Mouse (Mus musculus) olfactory bulb, adult 2 months (tissue): ENCODE data around the gene Sgms1. TPM values are rescaled to one million over a fixed set of nuclear protein-coding genes. Genes with fewer than 3 reads are reported as not detected.

ENCODE experiments used
- H3K27ac ChIP-seq: fragments of 200-500 bp; 2 replicates; pipeline ENCODE4 v1.5.1; 2012; ENCODE audit warnings: low read depth, low read length; ENCODE audit not compliant: insufficient read depth
- H3K4me1 ChIP-seq: fragments of 200-500 bp; 2 replicates; pipeline ENCODE4 v1.6.1; 2012; ENCODE audit warnings: low read length; ENCODE audit not compliant: control insufficient read depth, insufficient read depth
- H3K4me3 ChIP-seq: fragments of 200-500 bp; 2 replicates; pipeline ENCODE4 v1.5.1; 2012; ENCODE audit warnings: mild to moderate bottlenecking, low read depth, low read length, moderate library complexity; ENCODE audit not compliant: insufficient read depth
- CTCF ChIP-seq: fragments of 200-500 bp; IDR thresholded peaks from 2 replicates; pipeline ENCODE4 v1.5.1; 2012; ENCODE audit warnings: low read depth, mild to moderate bottlenecking, low read length, moderate library complexity; ENCODE audit not compliant: insufficient read depth
- POLR2A ChIP-seq: fragments of 200-500 bp; IDR thresholded peaks from 2 replicates; pipeline ENCODE4 v1.6.1; 2012; ENCODE audit warnings: mild to moderate bottlenecking, low read depth, low read length, moderate library complexity; ENCODE audit not compliant: insufficient read depth
- WGBS: fragments of 180-500 bp; shearing (Covaris S2); methylation state at CpG from one replicate; pipeline ENCODE4 v1.1.7; 2018; 5-methylcytosine and 5-hydroxymethylcytosine counted together
- polyA plus RNA-seq: library from polyadenylated mRNA; stranded (reverse); fragments of >200 nt; gene quantifications from 2 replicates; pipeline ENCODE4 v1.2.4, GENCODE M21; 2012; ENCODE audit warnings: low replicate concordance; ENCODE audit not compliant: missing spikeins, insufficient read depth, insufficient read length

Sgms1 gene
- polyA plus RNA-seq, 1 experiment, result not detected

DNA sequence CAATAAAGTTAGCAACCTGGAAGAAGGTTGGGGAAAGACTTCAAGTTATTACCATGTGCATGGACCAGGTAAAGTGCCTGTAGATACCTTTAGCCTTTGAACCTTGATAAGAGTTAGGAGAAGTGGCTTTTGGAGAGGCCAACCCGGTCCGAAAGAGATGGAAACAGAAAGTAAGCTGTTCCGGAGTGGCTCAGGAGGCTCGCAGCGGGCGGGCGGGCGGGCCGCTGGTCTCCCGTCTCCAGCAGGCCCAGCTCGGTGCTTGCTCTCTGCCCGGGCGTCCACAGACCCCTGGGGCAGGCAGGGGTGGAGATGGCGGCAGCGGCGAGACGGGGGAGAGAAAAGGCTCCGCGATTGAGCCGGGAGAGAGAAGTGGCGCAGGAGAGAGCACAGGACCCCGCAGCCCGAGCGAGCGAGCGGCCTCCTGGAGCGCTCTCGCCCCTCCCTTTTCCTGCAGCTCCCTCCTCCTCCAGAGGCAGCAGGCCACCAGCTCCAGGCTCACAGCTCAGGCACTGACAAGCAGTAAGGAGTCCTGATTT lies 281.7 kb downstream of the Sgms1 start, which contains the start of gene Asah2:
Asah2 (minus strand) TSS at position 441 of the 536 bp plus-strand sequence.
- H3K27ac ChIP-seq, result 0 out of 2 replicates have a peak within 1 kb of the TSS, but pooled peaks have one; percentile 7
- H3K4me3 ChIP-seq, result peak within 1 kb of the TSS; percentile 63
- no peak; the same call in 1 of the 2 replicates for TF ChIP-seq POLR2A
- no peaks in the 10 kb centered on the region for H3K4me1 ChIP-seq
- 0% methylated on average over 27 of the region's 28 CpGs for WGBS

- 95% methylated on average over 2 of the region's 2 CpGs for WGBS
- H3K27ac ChIP-seq, result no peak overlapping the region
- TF ChIP-seq CTCF (no peak), POLR2A (no peak)
- H3K4me3 ChIP-seq, result no peak overlapping the region
- H3K4me1 ChIP-seq, result no peaks in the 10 kb centered on the region
Measured at GRCm38 (mm10) chr19:32106750-32107149, 282.8 kb downstream of the Sgms1 start.

DNA sequence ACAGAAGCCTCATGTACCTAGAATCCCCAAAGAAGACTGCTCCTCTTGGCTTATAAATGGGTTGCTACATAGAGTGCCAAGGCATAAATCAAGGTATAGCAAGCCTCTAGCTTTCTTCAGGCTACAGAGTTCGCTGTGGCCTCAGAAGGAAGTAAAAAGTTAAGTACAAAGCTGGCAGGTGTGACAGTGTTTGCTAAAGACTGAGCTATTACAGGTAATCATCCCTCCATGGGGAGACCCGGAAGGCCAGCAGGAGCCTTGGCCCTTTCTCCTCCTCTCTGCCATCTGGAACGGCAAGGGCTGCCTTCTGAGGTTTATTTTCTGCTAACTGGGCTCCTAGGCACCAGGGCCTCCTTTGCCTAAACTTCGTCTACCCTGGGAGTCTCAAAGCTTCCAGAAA lies 285.3 kb downstream of the Sgms1 start:
- 94% methylated on average over 4 of the region's 4 CpGs for WGBS
- Histone ChIP-seq H3K4me3 (no peak overlapping the region), H3K4me1 (no peaks in the 10 kb centered on the region), H3K27ac (no peak overlapping the region)
- TF ChIP-seq POLR2A, result no peak
- no peak for TF ChIP-seq CTCF

DNA sequence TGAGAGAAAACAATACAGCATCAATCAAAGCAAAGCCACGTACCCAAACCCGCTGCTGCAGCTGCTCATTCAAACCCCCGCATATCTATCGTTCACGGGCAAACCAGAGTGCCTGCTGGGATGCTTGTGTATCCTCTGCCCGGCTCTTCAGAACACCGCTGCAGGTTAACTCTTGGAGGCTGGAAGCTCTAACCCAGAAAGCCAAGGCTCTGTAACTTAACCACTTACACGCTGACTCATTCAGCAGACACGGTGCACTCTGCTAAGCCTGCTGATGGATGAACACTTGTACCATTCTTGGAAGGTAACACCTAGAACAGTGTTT lies 286.6 kb downstream of the Sgms1 start:
- Histone ChIP-seq H3K4me1 (no peaks in the 10 kb centered on the region), H3K27ac (0 out of 2 replicates have a peak overlapping the region, but pooled peaks have one; percentile 18), H3K4me3 (peak overlapping the region; percentile 31)
- TF ChIP-seq CTCF, result no peak
- no peak for TF ChIP-seq POLR2A
- 7% methylated on average over 9 of the region's 9 CpGs for WGBS

- Histone ChIP-seq H3K4me3 (peak overlapping the region; percentile 31), H3K4me1 (no peaks in the 10 kb centered on the region), H3K27ac (0 out of 2 replicates have a peak overlapping the region, but pooled peaks have one; percentile 18)
- TF ChIP-seq CTCF (no peak), POLR2A (no peak)
- WGBS, result 19% methylated on average over 18 of the region's 18 CpGs
Measured at GRCm38 (mm10) chr19:32102294-32102975, 287.1 kb downstream of the Sgms1 start.

DNA sequence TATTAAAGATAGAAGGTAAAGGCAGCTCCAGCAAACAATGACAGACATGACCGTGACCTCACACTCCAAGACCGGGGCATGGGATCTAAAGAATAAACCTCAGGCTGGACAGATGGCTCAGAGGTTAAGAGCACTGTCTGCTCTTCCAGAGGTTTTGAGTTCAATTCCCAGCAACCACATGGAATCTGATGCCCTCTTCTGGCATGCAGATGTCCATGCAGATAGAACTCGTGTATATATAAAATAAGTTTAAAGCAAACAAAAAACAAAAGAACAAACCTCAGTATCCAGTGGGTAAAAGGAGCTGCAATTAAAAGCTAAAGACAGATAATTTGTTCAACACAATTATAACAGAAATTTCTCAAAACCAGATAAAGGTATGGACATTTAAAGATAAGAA lies 290.9 kb downstream of the Sgms1 start:
- no peak for TF ChIP-seq POLR2A
- no peak for TF ChIP-seq CTCF
- 86% methylated on average over 3 of the region's 3 CpGs for WGBS
- no peak overlapping the region for H3K27ac ChIP-seq
- H3K4me1 ChIP-seq, result no peaks in the 10 kb centered on the region
- H3K4me3 ChIP-seq, result no peak overlapping the region

DNA sequence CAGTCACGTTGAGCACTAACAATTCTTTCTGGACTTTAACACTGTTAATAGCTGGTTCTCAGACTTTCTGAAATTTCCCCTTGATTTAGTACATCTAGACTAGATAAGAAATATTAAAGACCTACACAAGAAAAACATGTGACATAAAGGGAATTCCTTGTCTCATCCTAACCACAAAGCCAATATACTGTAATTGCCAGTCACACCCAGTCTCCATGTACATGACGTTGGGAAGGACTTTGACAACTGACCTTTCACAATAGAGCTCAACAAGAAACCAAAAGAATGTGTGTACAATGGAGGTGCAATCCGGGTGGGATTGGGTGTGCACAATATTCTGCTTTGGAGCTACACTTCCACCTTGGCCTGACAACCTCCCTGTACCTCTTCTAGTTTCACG lies 297.2 kb downstream of the Sgms1 start:
- 89% methylated on average over 4 of the region's 4 CpGs for whole genome bisulfite sequencing
- Histone ChIP-seq H3K4me1 (no peaks in the 10 kb centered on the region), H3K4me3 (no peak overlapping the region), H3K27ac (no peak overlapping the region)
- no peak for TF ChIP-seq CTCF
- no peak for TF ChIP-seq POLR2A

DNA sequence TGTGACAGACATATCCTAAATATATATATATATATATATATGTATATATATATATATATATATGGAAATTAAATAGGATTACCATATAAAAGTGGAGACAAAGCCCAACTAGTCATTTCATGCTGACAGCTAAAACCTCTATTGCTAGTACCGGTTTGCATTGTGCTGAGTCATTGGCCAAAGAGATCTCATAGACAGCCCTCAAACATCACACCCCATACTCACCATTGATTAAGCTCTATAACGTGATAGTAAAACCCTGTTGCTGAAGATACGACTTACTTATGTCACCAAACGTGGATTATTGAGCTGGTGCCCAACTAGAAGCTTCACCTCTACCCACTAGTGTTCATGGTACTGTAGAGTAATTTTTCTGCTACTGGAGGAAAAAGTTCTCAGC lies 298.7 kb downstream of the Sgms1 start:
- Histone ChIP-seq H3K4me1 (no peaks in the 10 kb centered on the region), H3K27ac (no peak overlapping the region), H3K4me3 (no peak overlapping the region)
- 90% methylated on average over 4 of the region's 4 CpGs for WGBS
- TF ChIP-seq POLR2A, result no peak
- TF ChIP-seq CTCF, result no peak

DNA sequence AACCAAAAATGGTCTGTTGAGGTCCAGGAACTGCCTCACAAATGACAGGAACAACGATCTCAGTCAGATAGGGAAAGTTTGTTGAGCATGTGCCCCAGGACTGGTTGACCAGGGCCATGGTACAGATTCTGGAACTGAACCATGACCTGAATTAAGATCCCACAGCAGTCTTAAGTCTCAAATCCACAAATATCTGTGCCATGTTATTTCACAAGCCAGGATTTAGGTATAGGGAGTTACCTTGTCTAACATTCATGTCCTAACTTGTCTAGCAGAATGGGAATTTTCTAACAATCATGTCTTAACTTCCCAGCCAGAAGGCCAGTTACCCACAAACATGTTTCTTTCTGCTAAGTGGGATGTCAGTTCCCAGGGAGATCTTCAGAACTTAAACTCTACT lies 300.9 kb downstream of the Sgms1 start:
- no peak overlapping the region for H3K27ac ChIP-seq
- no peak overlapping the region for H3K4me3 ChIP-seq
- no peaks in the 10 kb centered on the region for H3K4me1 ChIP-seq
- 89% methylated on average over 1 of the region's 1 CpGs for WGBS
- TF ChIP-seq POLR2A (no peak), CTCF (no peak)
